Mouse (Mus musculus): ENCODE results near the gene Naxd.

DNA sequence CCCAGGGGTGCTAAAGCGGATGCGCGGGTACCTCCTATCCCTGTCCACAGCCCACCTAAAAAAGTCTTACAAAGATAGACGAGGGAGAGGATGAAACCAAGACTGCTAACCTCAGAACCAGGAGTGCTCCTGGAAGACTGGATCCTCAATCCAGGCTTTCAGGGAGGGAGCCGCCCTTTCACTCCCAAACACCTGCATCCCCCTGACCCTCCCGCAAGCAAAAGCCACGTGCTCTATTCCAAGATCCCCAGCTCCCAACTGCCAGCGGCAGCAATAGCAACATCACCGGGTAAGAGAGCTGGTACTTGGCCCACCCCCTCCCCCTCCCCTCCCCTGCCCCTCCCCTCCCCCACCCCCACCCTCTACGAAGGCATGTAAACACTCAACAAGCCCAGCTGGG, 21.9 kb upstream of the Naxd start:
- no peak for TF ChIP-seq CTCF (conservative IDR thresholded peaks at IDR 0.05; ENCODE audit: low read length)
- no peak for TF ChIP-seq POU5F1 (IDR thresholded peaks at IDR 0.05; ENCODE audit: borderline replicate concordance, low read length)
- TF ChIP-seq NANOG (IDR thresholded peaks at IDR 0.05; ENCODE audit: borderline replicate concordance, low read length) = no peak
